Mouse (Mus musculus) limb, embryonic 13.5 days (tissue): ENCODE data around the gene Zbtb12. TPM values are rescaled to one million over a fixed set of nuclear protein-coding genes. Genes with fewer than 3 reads are reported as not detected.

Experiments
- ATAC-seq: fragments of 200-750 bp; cut with Nextera tagmentation; 2 replicates; pipeline ENCODE4 v1.8.0; 2017; ENCODE audit warnings: low read depth, moderate number of reproducible peaks, moderate TSS enrichment; ENCODE audit not compliant: low FRiP score
- H3K27ac ChIP-seq: fragments of 300-500 bp; sonication (generic); 2 replicates; pipeline ENCODE4 v1.5.1; 2015; ENCODE audit warnings: inconsistent platforms, mild to moderate bottlenecking, moderate library complexity
- H3K27me3 ChIP-seq: fragments of 300-500 bp; sonication (generic); 2 replicates; pipeline ENCODE4 v1.6.1; 2015; ENCODE audit warnings: mild to moderate bottlenecking, inconsistent platforms
- H3K36me3 ChIP-seq: fragments of 300-500 bp; sonication (generic); 2 replicates; pipeline ENCODE4 v1.6.1; 2015; ENCODE audit warnings: inconsistent platforms, mild to moderate bottlenecking, moderate library complexity
- H3K4me1 ChIP-seq: fragments of 300-500 bp; sonication (generic); 2 replicates; pipeline ENCODE4 v1.6.1; 2015; ENCODE audit warnings: inconsistent platforms
- H3K4me2 ChIP-seq: fragments of 300-500 bp; sonication (generic); replicated peaks from 2 replicates; pipeline ENCODE4 v1.6.1; 2015; ENCODE audit warnings: inconsistent platforms, mild to moderate bottlenecking, moderate library complexity
- H3K4me3 ChIP-seq: fragments of 300-500 bp; sonication (generic); 2 replicates; pipeline ENCODE4 v1.5.1; 2015; ENCODE audit warnings: moderate library complexity, mild to moderate bottlenecking, inconsistent platforms
- H3K9ac ChIP-seq: fragments of 300-500 bp; sonication (generic); 2 replicates; pipeline ENCODE4 v1.6.1; 2015; ENCODE audit warnings: mild to moderate bottlenecking, inconsistent platforms
- H3K9me3 ChIP-seq: fragments of 300-500 bp; sonication (generic); 2 replicates; pipeline ENCODE4 v1.6.1; 2016; ENCODE audit warnings: inconsistent platforms
- WGBS: fragments of 180-500 bp; shearing (Covaris S2); methylation state at CpG from one replicate; pipeline ENCODE4 v1.1.7; 2015; 5-methylcytosine and 5-hydroxymethylcytosine counted together
- microRNA-seq: library from miRNA; unstranded; fragments of <30 nt; microRNA quantifications from one replicate; pipeline ENCODE4, GENCODE M21; 2016
- polyA plus RNA-seq: library from polyadenylated mRNA; unstranded; fragments of >200 nt; fragmentation: Nextera tagmentation; extraction: Ambion mirVana; gene quantifications from 2 replicates; pipeline ENCODE4 v1.2.1, GENCODE M21; 2015

Gene Zbtb12
- polyA plus RNA-seq, 1 experiment from 2014 or later: 5.4 TPM

- Histone ChIP-seq H3K4me1 (peaks cover 11% of the 10 kb centered on the region), H3K4me3 (no peak overlapping the region), H3K9me3 (no peaks in the 10 kb centered on the region), H3K36me3 (peaks cover 18% of the 10 kb centered on the region), H3K9ac (peak overlapping the region; percentile 36; the same call in 1 of the 2 replicates), H3K4me2 (no peak overlapping the region), H3K27me3 (no peaks in the 10 kb centered on the region), H3K27ac (no peak overlapping the region)
- WGBS: 49% methylated on average over 8 of the region's 8 CpGs
- no peak for ATAC-seq
Observed at GRCm38 (mm10) chr17:34934830-34935229, 55.5 kb downstream of the Zbtb12 start.

- H3K4me3 ChIP-seq: no peak overlapping the region
- no peak overlapping the region for H3K4me2 ChIP-seq
Observed at GRCm38 (mm10) chr17:34937960-34938505, 58.8 kb downstream of the Zbtb12 start.

GRCm38 (mm10) chr17:34941344-34942041 is 62.2 kb downstream of the Zbtb12 start:
- H3K27me3 ChIP-seq: no peaks in the 10 kb centered on the region
- H3K4me3 ChIP-seq: peak overlapping the region; percentile 31
- ATAC-seq: 0 out of 2 replicates have a peak, but pooled peaks have one; percentile 36
- no peak overlapping the region for H3K27ac ChIP-seq
- peak overlapping the region; percentile 57 for H3K4me2 ChIP-seq
- 5% methylated on average over 15 of the region's 15 CpGs for WGBS
- H3K36me3 ChIP-seq: no peaks in the 10 kb centered on the region
- H3K9ac ChIP-seq: peak overlapping the region; percentile 48
- no peaks in the 10 kb centered on the region for H3K9me3 ChIP-seq
- H3K4me1 ChIP-seq: peaks cover 9% of the 10 kb centered on the region

More at GRCm38 (mm10) chr17:34937960-34938505, 58.8 kb downstream of the Zbtb12 start:
- H3K27ac ChIP-seq: no peak overlapping the region
- H3K36me3 ChIP-seq: peaks cover 18% of the 10 kb centered on the region
- H3K27me3 ChIP-seq: no peaks in the 10 kb centered on the region
- H3K9ac ChIP-seq: no peak overlapping the region
- no peak for ATAC-seq
- H3K4me1 ChIP-seq: peaks cover 9% of the 10 kb centered on the region
- WGBS: 86% methylated on average over 6 of the region's 6 CpGs
- H3K9me3 ChIP-seq: no peaks in the 10 kb centered on the region

- no peak overlapping the region for H3K4me2 ChIP-seq
- WGBS: 81% methylated on average over 4 of the region's 4 CpGs
- no peaks in the 10 kb centered on the region for H3K9me3 ChIP-seq
- H3K4me3 ChIP-seq: no peak overlapping the region
- H3K27ac ChIP-seq: no peak overlapping the region
- no peaks in the 10 kb centered on the region for H3K27me3 ChIP-seq
- no peaks in the 10 kb centered on the region for H3K36me3 ChIP-seq
- H3K4me1 ChIP-seq: peaks cover 9% of the 10 kb centered on the region
- ATAC-seq: no peak
- 0 out of 2 replicates have a peak overlapping the region, but pooled peaks have one; percentile 4 for H3K9ac ChIP-seq
Observed at GRCm38 (mm10) chr17:34943128-34943815, 64.0 kb downstream of the Zbtb12 start.

- Histone ChIP-seq H3K27me3 (no peaks in the 10 kb centered on the region), H3K27ac (no peak overlapping the region), H3K4me3 (no peak overlapping the region), H3K4me2 (no peak overlapping the region), H3K9me3 (no peaks in the 10 kb centered on the region), H3K36me3 (peaks cover 1% of the 10 kb centered on the region), H3K9ac (no peak overlapping the region), H3K4me1 (peaks cover 9% of the 10 kb centered on the region)
- ATAC-seq: no peak
Observed at GRCm38 (mm10) chr17:34944362-34944761, 65.1 kb downstream of the Zbtb12 start.

Small RNAs within 50 kb of the gene (microRNA-seq; reads per million reads assigned to microRNA genes)
- gene Mir6970 (not detected), gene Mir6971 (0.70 reads per million), gene Mir6972 (not detected)

Other genes with a start within 250 kb of the Zbtb12 start
- gene Prrt1, start 249.9 kb upstream of the Zbtb12 start, polyA plus RNA-seq: 0.25 and 0.40 TPM in 2 replicates
- gene Fkbpl, start 234.7 kb upstream of the Zbtb12 start, polyA plus RNA-seq: 16.5 and 18.8 TPM in 2 replicates
- 97.6 and 99.6 TPM in 2 replicates for gene Atf6b, start 232.3 kb upstream of the Zbtb12 start, polyA plus RNA-seq
- gene Tnxb, start 208.9 kb upstream of the Zbtb12 start, polyA plus RNA-seq: 0.09 TPM in 2 replicates
- gene C4b, start 135.6 kb upstream of the Zbtb12 start, polyA plus RNA-seq: 0.06 and 0.17 TPM in 2 replicates
- gene Cyp21a1, start 74.9 kb upstream of the Zbtb12 start, polyA plus RNA-seq: 0.18 TPM in 1 of 2 replicates, not detected in the other
- gene Stk19, start 42.5 kb upstream of the Zbtb12 start, polyA plus RNA-seq: 28.2 and 28.7 TPM in 2 replicates
- gene Dxo, start 42.5 kb upstream of the Zbtb12 start, polyA plus RNA-seq: 62.8 and 74.3 TPM in 2 replicates
- 54.0 and 55.2 TPM in 2 replicates for gene Skiv2l, start 29.3 kb upstream of the Zbtb12 start, polyA plus RNA-seq
- gene Nelfe, start 29.1 kb upstream of the Zbtb12 start, polyA plus RNA-seq: 114 and 126 TPM in 2 replicates
- gene Cfb, start 17.0 kb upstream of the Zbtb12 start, polyA plus RNA-seq: 1.9 and 2.0 TPM in 2 replicates
- not detected in 2 replicates for gene Gm20547, start 2.6 kb downstream of the Zbtb12 start, polyA plus RNA-seq
- gene C2, start 18.8 kb downstream of the Zbtb12 start, polyA plus RNA-seq: 1.6 and 2.4 TPM in 2 replicates
- gene Ehmt2, start 19.0 kb downstream of the Zbtb12 start, polyA plus RNA-seq: 97.0 and 103 TPM in 2 replicates
- 0.14 TPM in 1 of 2 replicates, not detected in the other for gene Slc44a4, start 35.0 kb downstream of the Zbtb12 start, polyA plus RNA-seq
- 20.0 and 21.0 TPM in 2 replicates for gene Neu1, start 51.8 kb downstream of the Zbtb12 start, polyA plus RNA-seq
- 0.32 and 0.43 TPM in 2 replicates for gene Hspa1b, start 79.8 kb downstream of the Zbtb12 start, polyA plus RNA-seq
- not detected in 2 replicates for gene Gm20481, start 90.4 kb downstream of the Zbtb12 start, polyA plus RNA-seq
- 3.7 and 4.4 TPM in 2 replicates for gene Hspa1a, start 92.7 kb downstream of the Zbtb12 start, polyA plus RNA-seq
- gene Hspa1l, start 93.2 kb downstream of the Zbtb12 start, polyA plus RNA-seq: 0.49 and 0.81 TPM in 2 replicates
- 196 and 200 TPM in 2 replicates for gene Lsm2, start 102.4 kb downstream of the Zbtb12 start, polyA plus RNA-seq
- gene Vars, start 121.5 kb downstream of the Zbtb12 start, polyA plus RNA-seq: 102 and 110 TPM in 2 replicates
- gene Vwa7, start 137.1 kb downstream of the Zbtb12 start, polyA plus RNA-seq: 0.17 TPM in 2 replicates
- 7.2 and 8.2 TPM in 2 replicates for gene Sapcd1, start 148.5 kb downstream of the Zbtb12 start, polyA plus RNA-seq
- gene Msh5, start 167.3 kb downstream of the Zbtb12 start, polyA plus RNA-seq: 2.6 and 4.6 TPM in 2 replicates
- 247 and 266 TPM in 2 replicates for gene Clic1, start 170.5 kb downstream of the Zbtb12 start, polyA plus RNA-seq
- 423 and 428 TPM in 2 replicates for gene Ddah2, start 179.6 kb downstream of the Zbtb12 start, polyA plus RNA-seq
- gene Ly6g6c, start 185.9 kb downstream of the Zbtb12 start, polyA plus RNA-seq: 0.15 TPM in 1 of 2 replicates, not detected in the other
- gene Mpig6b, start 186.7 kb downstream of the Zbtb12 start, polyA plus RNA-seq: 0.29 and 0.71 TPM in 2 replicates
- gene Ly6g6e, start 197.4 kb downstream of the Zbtb12 start, polyA plus RNA-seq: 2.0 and 3.4 TPM in 2 replicates
- gene Ly6g6d, start 198.6 kb downstream of the Zbtb12 start, polyA plus RNA-seq: 0.57 and 0.65 TPM in 2 replicates
- gene Ly6g6f, start 206.1 kb downstream of the Zbtb12 start, polyA plus RNA-seq: 0.17 and 0.28 TPM in 2 replicates
- 93.1 and 94.9 TPM in 2 replicates for gene Abhd16a, start 209.8 kb downstream of the Zbtb12 start, polyA plus RNA-seq
- gene Ly6g5c, start 228.8 kb downstream of the Zbtb12 start, polyA plus RNA-seq: not detected in 2 replicates
- 0.91 and 1.1 TPM in 2 replicates for gene Ly6g5b, start 235.9 kb downstream of the Zbtb12 start, polyA plus RNA-seq
- 21.3 and 21.9 TPM in 2 replicates for gene Gpank1, start 242.0 kb downstream of the Zbtb12 start, polyA plus RNA-seq
- gene Csnk2b, start 242.6 kb downstream of the Zbtb12 start, polyA plus RNA-seq: 279 and 284 TPM in 2 replicates
- gene D17H6S53E, start 246.9 kb downstream of the Zbtb12 start, polyA plus RNA-seq: 11.7 and 13.4 TPM in 2 replicates